Mouse (Mus musculus): Measurements from ENCODE around the gene Gng10.

Gene Gng10

DNA sequence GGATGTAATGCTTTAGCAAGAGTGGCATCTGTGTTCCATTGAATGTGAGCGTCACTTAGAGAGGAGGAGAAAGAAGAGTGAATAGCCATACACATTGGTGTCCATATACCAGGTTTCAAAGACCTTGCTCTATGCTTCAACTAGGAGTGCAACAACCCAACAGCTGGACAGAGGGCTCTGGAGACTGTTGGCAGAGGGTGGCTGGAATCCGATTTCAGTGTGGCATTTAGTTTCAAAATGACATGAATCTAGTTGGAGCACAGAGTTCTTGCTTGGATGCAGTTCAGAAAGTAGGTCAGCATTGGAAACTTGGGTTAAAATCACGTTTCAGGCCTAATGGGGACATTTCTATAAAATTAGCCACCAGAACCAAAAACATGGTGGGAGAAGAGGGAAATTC, 19.7 kb upstream of the Gng10 start:
- no peak for DNase-seq (ENCODE audit: low spot score in 2 of 2)

DNA sequence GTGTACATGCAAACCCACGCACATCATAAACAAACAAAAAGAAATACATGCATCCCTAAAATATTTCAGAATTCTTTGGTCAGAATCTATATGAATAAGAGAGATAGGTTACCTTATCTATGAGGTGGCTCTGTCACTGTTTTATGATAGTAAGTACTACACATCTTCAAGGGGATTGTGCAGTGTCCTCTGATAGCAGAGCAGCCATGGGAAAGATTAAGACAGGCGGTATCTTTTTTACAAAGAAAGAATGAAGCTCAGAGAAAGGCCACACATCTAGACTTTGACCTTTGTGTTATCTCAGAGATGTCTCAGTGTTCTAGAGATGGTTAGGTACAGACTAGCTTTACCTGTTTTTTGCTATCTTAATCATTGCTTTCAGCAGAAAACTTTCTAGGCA, 18.0 kb upstream of the Gng10 start:
- no peak for DNase-seq (ENCODE audit: low spot score in 2 of 2)

DNA sequence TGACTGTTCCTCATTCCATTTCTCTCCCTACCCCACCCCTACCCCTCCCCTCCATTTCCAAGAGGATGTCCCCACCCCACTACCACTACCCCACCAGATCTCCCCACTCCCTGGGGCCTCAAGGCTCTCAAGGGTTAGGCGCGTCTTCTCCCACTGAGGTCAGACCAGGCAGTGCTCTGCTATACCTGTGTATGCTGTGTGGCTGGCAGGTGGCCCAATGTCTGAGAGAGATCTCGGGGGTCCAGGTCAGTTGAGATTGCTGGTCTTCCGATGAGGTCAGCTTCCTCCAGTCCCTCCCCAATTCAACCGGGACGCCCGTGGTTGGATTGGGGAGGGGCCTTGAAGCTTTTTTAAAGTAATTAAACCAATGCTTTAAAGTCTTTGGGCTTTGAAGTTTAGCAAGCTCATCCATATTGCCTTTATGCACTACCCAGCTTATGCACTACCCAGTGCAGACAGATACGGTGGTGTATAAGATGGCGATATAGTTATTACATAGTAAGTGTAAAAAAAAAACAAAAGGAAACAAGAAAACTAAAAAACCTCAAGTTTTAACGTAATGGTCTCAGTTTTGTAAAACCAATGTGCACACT, 467 bp upstream of the Gng10 start:
- DNase-seq (ENCODE audit: low spot score in 2 of 2), result no peak

DNA sequence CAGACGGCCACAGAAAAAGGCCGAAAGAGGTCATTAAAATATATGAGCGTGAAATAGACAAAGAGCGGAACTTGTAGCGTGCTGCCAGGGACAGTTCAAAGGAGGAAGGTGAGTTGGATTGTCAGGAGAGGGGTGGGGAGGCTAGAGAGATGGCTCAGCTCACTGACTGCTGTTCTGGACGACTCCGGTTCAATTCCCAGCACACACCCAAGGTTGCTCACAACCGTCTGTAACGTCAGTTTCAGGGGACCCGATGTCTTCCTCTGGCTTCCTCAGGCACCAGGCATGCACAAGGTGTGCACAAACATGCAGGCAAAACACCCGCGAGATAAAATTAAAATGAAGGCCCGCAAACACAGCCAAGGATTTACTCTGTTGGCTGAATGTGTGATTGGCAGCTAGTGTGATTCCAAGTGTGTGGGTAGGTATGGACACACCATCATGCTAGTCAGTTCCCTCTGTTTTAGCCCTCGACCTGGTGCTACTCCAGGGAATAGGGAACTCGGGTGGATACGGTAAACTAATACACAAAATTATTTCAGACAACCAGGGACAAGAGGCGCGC, 980 bp downstream of the Gng10 start:
- DNase-seq (ENCODE audit: low spot score in 2 of 2), result peak in 1 of 2 experiments; percentile 20

DNA sequence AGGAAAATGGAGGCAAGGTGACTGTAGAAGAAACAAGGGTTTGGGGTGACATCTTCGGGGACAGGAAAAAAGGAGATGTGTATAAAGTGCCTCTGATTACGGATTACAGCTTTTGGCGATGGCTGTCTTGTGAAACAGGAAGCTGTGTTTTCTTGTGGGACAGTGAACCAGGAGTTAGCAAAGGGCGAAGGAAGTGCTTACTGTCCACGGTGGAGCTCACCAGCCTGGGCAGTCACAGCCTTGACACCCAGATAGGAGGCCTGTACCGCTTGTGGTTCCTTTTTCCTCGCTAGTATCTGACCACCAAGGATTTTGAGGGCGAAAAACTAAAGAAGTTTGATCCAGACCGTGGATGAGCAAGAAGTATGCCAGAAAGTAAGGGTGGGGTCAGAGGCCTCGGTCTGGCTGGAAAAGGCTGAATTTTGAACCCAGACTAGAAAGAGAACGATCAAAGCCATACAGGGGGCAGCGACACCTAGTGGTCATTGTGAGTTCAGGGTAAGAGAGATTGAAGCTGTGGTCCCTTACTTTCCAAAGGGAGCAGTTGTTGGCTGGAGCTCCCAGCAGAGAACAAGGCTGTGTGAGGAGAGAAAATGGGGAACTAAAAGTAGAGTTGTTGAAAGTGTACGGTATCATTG, 1.7 kb downstream of the Gng10 start:
- DNase-seq (ENCODE audit: low spot score in 2 of 2), result peak; percentile 67 to 71

GRCm38 (mm10) chr4:59037525-59037924, 2.6 kb downstream of the Gng10 start:
- DNase-seq (ENCODE audit: low spot score in 2 of 2), result no peak

GRCm38 (mm10) chr4:59040397-59041287, 5.8 kb downstream of the Gng10 start:
- DNase-seq (ENCODE audit: low spot score in 2 of 2), result no peak

- DNase-seq (ENCODE audit: low spot score in 2 of 2), result no peak
Measured at GRCm38 (mm10) chr4:59043074-59043473, 8.2 kb downstream of the Gng10 start.

GRCm38 (mm10) chr4:59043891-59044290, 9.0 kb downstream of the Gng10 start:
- no peak for DNase-seq (ENCODE audit: low spot score in 2 of 2)

DNA sequence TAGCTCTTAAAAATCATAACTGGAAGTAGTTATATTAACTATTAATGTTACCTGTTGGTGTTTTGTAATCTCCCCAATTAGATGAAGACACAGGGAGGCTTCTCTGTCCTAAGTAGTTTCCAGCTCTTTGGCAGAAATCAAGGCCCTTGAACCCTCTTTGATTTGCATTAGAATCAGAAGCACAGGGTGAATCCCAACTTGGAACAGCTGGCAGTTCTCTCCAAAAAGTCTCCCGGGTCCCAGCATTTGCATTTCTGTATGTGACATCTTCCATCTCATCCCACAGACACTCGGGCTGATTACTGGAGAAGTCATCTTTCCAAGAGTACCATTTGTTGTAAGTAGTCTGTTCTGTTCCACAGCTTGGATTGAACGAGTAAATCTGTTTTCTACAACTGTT, 12.3 kb downstream of the Gng10 start:
- DNase-seq (ENCODE audit: low spot score in 2 of 2), result no peak

DNA sequence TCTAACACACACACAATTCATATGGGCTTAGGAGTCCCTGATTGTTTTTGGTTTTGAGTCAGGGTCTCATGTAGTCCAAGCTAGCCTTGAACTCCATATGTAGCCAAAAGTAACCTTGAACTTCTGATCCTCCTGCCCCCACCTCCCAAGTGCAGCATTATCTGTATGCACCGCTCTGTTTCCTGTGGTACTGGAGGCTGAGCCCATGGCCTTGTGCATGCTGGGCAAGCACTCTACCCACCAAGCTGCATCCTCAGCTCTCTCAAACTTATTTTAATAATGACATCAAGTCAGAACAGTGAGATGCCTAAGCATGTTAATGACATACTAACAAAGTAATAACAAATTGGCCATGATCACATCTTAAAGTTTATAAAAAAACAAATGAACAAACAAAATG, 16.2 kb downstream of the Gng10 start:
- no peak for DNase-seq (ENCODE audit: low spot score in 2 of 2)

- DNase-seq (ENCODE audit: low spot score in 2 of 2), result no peak
Measured at GRCm38 (mm10) chr4:59057929-59058328, 23.0 kb downstream of the Gng10 start.

GRCm38 (mm10) chr4:59062526-59062925, 27.6 kb downstream of the Gng10 start:
- DNase-seq (ENCODE audit: low spot score in 2 of 2), result no peak

DNA sequence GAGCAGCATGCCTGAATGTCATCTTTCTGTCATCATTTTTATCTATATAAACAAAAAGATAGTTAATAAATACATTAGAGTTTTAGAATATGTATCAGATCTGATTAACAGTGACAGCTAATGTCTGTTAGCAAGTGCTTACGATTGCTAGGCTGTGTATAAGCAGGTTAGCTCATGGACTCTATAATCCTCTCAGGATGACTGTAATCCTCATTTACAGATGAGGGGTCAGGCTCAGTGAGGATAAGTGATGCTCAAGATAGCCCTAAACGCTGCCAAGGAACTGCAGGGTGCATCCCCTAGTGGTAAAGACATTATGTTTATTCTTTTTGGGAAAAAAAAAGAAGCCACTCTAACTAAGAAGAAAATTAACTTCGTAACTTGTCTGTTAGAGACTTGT, 34.4 kb downstream of the Gng10 start:
- DNase-seq (ENCODE audit: low spot score in 2 of 2), result no peak

GRCm38 (mm10) chr4:59083430-59083829, 48.5 kb downstream of the Gng10 start:
- no peak for DNase-seq (ENCODE audit: low spot score in 2 of 2)

GRCm38 (mm10) chr4:59089391-59089790, 54.5 kb downstream of the Gng10 start:
- DNase-seq (ENCODE audit: low spot score in 2 of 2), result no peak

Measured in frontal cortex, postnatal 36 days (tissue).